Mouse (Mus musculus) ES-Bruce4 (cell line): ENCODE measurements around the gene Dab1.

Source experiments
- CTCF ChIP-seq: IDR thresholded peaks from one replicate; pipeline ENCODE4 v1.8.1; 2011; ENCODE audit warnings: low read depth, low read length
- POLR2A ChIP-seq: IDR thresholded peaks from one replicate; pipeline ENCODE4 v1.8.1; 2011; ENCODE audit warnings: low read length; ENCODE audit not compliant: insufficient read depth

GRCm38 (mm10) chr4:104501245-104501644 lies 882.1 kb downstream of the Dab1 start:
- TF ChIP-seq CTCF: no peak
- no peak for TF ChIP-seq POLR2A
